Mouse (Mus musculus) hindbrain, postnatal 0 days (tissue): ENCODE data around the gene Rnaseh2a. TPM values are rescaled to one million over a fixed set of nuclear protein-coding genes. Genes with fewer than 3 reads are reported as not detected.

Experiments
- ATAC-seq: fragments of 200-750 bp; cut with Nextera tagmentation; 2 replicates; pipeline ENCODE4 v1.8.0; 2017; ENCODE audit warnings: mild to moderate bottlenecking, moderate TSS enrichment, moderate library complexity
- DNase-seq: peaks from one replicate; pipeline ENCODE4 v3.0.0-alpha.2; 2015; ENCODE audit warnings: low spot score
- H3K27ac ChIP-seq: fragments of 300-500 bp; sonication (generic); 2 replicates; pipeline ENCODE4 v1.5.1; 2014; ENCODE audit warnings: mild to moderate bottlenecking
- H3K27me3 ChIP-seq: fragments of 300-500 bp; sonication (generic); 2 replicates; pipeline ENCODE4 v1.6.1; 2014; ENCODE audit warnings: low read length, mixed read lengths; ENCODE audit not compliant: insufficient read depth
- H3K36me3 ChIP-seq: fragments of 300-500 bp; sonication (generic); 2 replicates; pipeline ENCODE4 v1.6.1; 2014; ENCODE audit warnings: low read length, mixed read lengths; ENCODE audit not compliant: insufficient read depth
- H3K4me1 ChIP-seq: fragments of 300-500 bp; sonication (generic); 2 replicates; pipeline ENCODE4 v1.6.1; 2014; ENCODE audit warnings: antibody characterized with exemption, low read length, mixed read lengths; ENCODE audit not compliant: insufficient read depth
- H3K4me2 ChIP-seq: fragments of 300-500 bp; sonication (generic); 2 replicates; pipeline ENCODE4 v1.6.1; 2014; ENCODE audit warnings: low read depth, mild to moderate bottlenecking, low read length, moderate library complexity, mixed read lengths
- H3K4me3 ChIP-seq: fragments of 300-500 bp; sonication (generic); 2 replicates; pipeline ENCODE4 v1.5.1; 2014; ENCODE audit warnings: low read length
- H3K9ac ChIP-seq: fragments of 300-500 bp; sonication (generic); replicated peaks from 2 replicates; pipeline ENCODE4 v1.6.1; 2014; ENCODE audit warnings: mild to moderate bottlenecking, low read length, moderate library complexity, mixed read lengths
- H3K9me3 ChIP-seq: fragments of 300-500 bp; sonication (generic); 2 replicates; pipeline ENCODE4 v1.6.1; 2016; ENCODE audit warnings: low read length, mixed read lengths
- CTCF ChIP-seq: IDR thresholded peaks from 2 replicates; pipeline ENCODE4 v1.5.1; 2016; ENCODE audit warnings: antibody characterized with exemption, control low read depth, low read depth
- WGBS: fragments of 180-500 bp; shearing (Covaris S2); extraction: QIAGEN DNeasy Blood & Tissue Kit; methylation state at CpG from one replicate; pipeline ENCODE4 v1.1.7; 2014; 5-methylcytosine and 5-hydroxymethylcytosine counted together
- polyA plus RNA-seq: library from polyadenylated mRNA; unstranded; fragments of >200 nt; fragmentation: Nextera tagmentation; extraction: Ambion mirVana; gene quantifications from 2 replicates; pipeline ENCODE4 v1.2.1, GENCODE M21; 2015
- total RNA-seq: library from RNA; depleted of rRNA; stranded (reverse); fragments of >200 nt; gene quantifications from 2 replicates; pipeline ENCODE4 v1.2.3, GENCODE M21; 2014

The Rnaseh2a gene
- total and polyA plus RNA-seq, 2 experiments from 2014 or later = 45.9 to 59.0 TPM

DNA sequence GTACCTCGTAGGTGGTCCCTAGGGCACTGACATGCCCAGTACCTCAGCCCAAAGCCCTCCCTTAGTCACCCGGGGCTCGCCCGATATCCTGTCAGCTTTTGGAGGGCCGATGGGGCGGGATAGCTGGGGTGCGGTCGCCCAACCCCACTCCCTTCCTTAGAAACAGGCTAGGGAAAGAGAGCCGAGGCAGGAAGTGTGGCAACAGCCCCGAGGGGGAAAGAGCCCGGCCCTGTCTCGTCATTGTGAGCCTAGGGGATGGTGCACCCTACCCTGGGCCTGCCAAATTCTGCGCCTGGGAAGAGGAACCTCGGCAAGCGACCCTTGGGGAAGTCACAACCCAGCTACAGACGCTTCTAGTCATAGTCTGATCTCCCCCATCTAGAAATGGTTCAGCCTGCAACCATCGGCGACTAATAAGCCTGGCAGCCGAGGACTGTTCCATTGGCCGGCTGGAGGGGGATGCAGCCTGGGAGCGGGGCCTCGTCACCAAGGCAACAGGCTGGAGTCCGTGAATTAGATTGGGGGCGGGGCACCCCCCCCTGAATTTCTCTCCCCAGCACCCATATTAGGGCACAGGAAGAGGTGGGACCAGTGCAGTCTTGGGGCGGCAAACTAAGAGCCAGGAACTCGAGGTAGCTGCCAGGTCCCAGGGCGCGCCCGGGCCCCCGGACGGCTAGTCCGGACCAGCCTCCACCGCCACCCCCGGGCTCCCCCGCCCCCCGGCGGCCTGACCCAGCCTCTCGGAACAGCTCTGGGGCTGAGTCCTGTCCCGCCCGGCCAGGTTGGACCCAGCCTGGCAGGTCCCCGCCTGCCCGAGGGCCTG, 10.2 kb upstream of the Rnaseh2a start:
- Histone ChIP-seq H3K9me3 (no peaks in the 10 kb centered on the region), H3K4me3 (peak overlapping the region; percentile 29), H3K4me2 (peak overlapping the region; percentile 98), H3K27ac (peak overlapping the region; percentile 67; the same call in 1 of the 2 replicates), H3K27me3 (no peaks in the 10 kb centered on the region), H3K36me3 (no peaks in the 10 kb centered on the region), H3K4me1 (peaks cover 36% of the 10 kb centered on the region), H3K9ac (peak overlapping the region; percentile 47)
- ATAC-seq = peak; percentile 57
- TF ChIP-seq CTCF = no peak
- peak; percentile 93 for DNase-seq
- WGBS = 4% methylated on average over 41 of the region's 42 CpGs

DNA sequence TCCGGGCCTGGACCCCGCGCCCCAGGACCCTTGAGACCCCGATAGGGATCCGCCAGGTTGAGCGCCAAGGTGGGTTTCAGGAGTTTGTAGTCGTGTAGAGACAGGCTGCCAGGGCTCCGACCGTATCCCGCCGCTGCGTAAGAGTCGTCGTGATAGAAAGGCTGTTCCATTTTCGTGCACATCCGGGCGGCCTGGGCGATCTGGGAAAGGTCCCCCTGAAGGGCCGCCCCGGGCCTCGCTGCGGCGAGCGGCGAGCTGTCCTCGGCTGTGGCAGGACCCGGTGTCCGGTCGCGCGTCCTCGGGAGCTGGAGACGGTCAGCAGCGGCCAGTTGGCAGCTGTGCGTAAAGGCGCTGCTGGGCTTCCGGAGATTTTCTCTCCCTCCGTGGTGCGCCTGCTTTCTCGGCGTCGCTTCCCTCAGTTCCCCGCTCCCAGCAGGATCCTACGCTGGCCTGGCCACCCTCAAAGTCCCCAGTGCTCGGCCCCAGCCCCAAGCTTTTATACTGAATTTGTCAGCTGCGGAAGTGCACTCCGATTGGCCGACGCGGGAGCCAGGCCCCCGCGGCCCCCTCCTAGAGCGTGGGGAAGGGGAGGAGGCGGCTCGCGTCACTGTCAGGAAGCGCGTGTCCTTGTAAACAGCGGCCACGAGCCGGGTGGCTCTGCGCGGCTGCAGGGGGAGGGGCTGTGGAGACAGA, 8.8 kb upstream of the Rnaseh2a start, which contains the start of gene Junb:
Gene Junb (minus strand): TSS at position 471 of the 693 bp plus-strand sequence.
- peaks cover 35% of the 10 kb centered on the region for H3K4me1 ChIP-seq
- no peak for TF ChIP-seq CTCF
- peak within 1 kb of the TSS; percentile 51 for H3K4me3 ChIP-seq
- ATAC-seq = peak; percentile 70
- DNase-seq = peak; percentile 93
- peak within 1 kb of the TSS; percentile 98 for H3K4me2 ChIP-seq
- H3K27ac ChIP-seq = peak within 1 kb of the TSS; percentile 74
- peak within 1 kb of the TSS; percentile 67 for H3K9ac ChIP-seq
- no peaks in the 10 kb centered on the region for H3K36me3 ChIP-seq
- no peaks in the 10 kb centered on the region for H3K27me3 ChIP-seq
- WGBS = under 1% methylated on average over 63 of the region's 63 CpGs
- H3K9me3 ChIP-seq = no peaks in the 10 kb centered on the region

DNA sequence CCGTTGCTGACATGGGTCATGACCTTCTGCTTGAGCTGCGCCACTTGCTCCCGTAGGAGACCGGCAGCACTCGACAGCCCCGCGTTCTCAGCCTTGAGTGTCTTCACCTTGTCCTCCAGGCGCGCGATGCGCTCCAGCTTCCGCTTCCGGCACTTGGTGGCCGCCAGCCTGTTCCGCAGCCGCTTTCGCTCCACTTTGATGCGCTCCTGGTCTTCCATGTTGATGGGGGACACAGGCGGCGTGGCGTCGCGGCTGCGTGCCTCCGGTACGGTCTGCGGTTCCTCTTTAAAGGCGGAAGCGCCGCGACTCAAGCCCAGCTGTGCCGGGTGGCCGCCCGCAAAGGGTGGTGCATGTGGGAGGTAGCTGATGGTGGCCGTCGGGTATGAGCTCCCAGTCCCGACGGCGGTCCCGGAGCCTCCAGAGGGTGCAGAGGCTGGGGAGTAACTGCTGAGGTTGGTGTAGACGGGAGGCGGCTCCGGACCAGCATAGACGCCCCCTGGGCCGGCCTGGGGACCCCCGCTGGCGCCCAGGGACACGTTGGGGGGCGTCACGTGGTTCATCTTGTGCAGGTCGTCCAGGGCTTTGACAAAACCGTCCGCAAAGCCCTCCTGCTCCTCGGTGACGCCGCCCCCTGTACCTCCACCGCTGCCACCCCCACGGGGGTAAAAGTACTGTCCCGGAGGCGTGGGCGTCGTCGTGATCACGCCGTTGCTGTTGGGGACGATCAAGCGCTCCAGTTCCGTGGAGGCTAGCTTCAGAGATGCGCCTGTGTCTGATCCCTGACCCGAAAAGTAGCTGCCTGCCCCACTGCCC, 8.1 kb upstream of the Rnaseh2a start:
- Histone ChIP-seq H3K36me3 (0 out of 2 replicates have a peak, but pooled peaks cover under 1% of the 10 kb centered on the region), H3K27ac (peak overlapping the region; percentile 74), H3K4me2 (peak overlapping the region; percentile 98), H3K4me3 (peak overlapping the region; percentile 51), H3K9ac (peak overlapping the region; percentile 67), H3K9me3 (no peaks in the 10 kb centered on the region), H3K4me1 (peaks cover 35% of the 10 kb centered on the region), H3K27me3 (no peaks in the 10 kb centered on the region)
- 2% methylated on average over 70 of the region's 70 CpGs for WGBS
- DNase-seq (peak; percentile 65), ATAC-seq (no peak)
- TF ChIP-seq CTCF = no peak

DNA sequence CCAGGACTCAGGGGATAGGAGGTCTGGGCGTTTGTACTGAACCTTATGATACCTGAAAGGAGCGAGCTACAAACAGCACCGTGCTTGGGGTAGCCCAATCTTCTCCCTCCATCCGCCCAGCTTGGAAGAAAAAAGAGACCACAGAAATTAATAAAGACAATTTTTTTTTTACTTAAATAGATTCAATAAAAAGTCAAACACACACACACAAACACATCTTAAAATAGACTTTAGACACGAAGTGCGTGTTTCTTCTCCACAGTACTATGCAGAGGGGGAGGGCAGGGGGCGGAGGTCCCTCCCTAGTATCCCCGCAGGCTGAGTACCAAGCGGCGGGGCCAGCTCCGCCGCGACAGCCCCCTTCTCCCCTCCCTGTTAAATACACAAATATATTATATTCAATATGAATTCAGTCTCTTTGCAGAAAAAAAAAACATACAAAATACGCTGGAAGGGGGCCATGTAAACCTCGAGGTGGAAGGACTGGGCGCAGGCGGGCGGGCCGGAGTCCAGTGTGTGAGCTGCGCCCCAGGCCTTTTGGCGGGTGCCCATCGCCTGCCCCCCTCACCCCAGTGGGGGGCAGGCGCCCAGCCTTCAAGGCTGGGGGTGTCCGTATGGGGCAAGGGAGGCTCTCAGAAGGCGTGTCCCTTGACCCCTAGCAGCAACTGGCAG, 7.3 kb upstream of the Rnaseh2a start:
- WGBS = under 1% methylated on average over 24 of the region's 25 CpGs
- Histone ChIP-seq H3K27me3 (no peaks in the 10 kb centered on the region), H3K4me2 (peak overlapping the region; percentile 98), H3K9me3 (no peaks in the 10 kb centered on the region), H3K36me3 (peaks cover 8% of the 10 kb centered on the region; the same call in 1 of the 2 replicates), H3K9ac (peak overlapping the region; percentile 67), H3K27ac (no peak overlapping the region), H3K4me1 (peaks cover 35% of the 10 kb centered on the region), H3K4me3 (peak overlapping the region; percentile 51)
- ATAC-seq (no peak), DNase-seq (no peak)
- TF ChIP-seq CTCF = no peak

DNA sequence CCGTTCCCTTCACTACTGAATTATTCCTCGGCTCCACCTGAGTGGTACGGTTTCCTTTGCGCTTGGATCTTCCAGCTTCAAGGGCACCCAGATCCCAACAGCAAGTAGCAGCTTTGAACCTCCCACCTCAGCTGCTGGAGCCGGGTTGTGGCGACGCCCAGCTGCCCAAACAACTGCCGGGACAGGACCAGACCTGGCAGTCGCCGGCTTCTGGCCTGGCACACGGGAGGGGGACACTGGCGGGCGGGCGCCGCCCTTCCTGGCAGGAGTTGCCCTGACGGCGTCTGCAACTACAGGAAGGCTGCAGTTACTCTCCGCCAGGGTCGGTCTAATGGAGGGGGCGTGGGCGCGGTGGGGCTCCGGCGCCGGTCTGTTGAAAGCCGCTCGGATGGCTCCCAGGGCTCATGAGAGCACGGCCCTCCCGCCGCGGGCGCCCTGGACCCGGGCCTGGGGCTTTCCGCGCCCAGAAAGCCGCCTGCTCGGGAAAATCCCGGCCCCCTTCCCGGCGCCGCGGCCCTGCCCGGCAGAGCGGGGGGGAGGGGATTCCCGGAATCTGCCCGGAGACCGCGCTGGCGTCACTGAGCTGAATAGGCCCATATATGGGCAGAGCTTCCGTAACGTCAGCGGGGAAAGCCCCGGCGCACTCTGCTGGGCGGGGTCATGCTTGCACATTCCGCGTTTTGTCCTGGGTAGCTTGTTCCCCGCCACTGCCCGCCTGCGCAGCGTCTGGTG, 6.6 kb upstream of the Rnaseh2a start:
- under 1% methylated on average over 57 of the region's 61 CpGs for WGBS
- Histone ChIP-seq H3K4me3 (peak overlapping the region; percentile 51), H3K27ac (peak overlapping the region; percentile 54), H3K9ac (peak overlapping the region; percentile 67), H3K9me3 (no peaks in the 10 kb centered on the region), H3K27me3 (no peaks in the 10 kb centered on the region), H3K36me3 (peaks cover 14% of the 10 kb centered on the region; the same call in 1 of the 2 replicates), H3K4me1 (peaks cover 34% of the 10 kb centered on the region), H3K4me2 (peak overlapping the region; percentile 98)
- peak; percentile 37 for TF ChIP-seq CTCF
- peak; percentile 96 for DNase-seq
- peak; percentile 84 for ATAC-seq
